Mouse (Mus musculus) embryo, embryonic 11 days (tissue): ENCODE results near the gene Dnmt3l.
"Not testable (repeated sequence)": the region's sequence is repeated elsewhere in the genome, so short reads cannot be mapped to it uniquely, and the experiment has no call there.

Experiments
- DNase-seq: peaks from one replicate; pipeline ENCODE4 v3.0.0-alpha.2; 2015

The Dnmt3l gene

DNA sequence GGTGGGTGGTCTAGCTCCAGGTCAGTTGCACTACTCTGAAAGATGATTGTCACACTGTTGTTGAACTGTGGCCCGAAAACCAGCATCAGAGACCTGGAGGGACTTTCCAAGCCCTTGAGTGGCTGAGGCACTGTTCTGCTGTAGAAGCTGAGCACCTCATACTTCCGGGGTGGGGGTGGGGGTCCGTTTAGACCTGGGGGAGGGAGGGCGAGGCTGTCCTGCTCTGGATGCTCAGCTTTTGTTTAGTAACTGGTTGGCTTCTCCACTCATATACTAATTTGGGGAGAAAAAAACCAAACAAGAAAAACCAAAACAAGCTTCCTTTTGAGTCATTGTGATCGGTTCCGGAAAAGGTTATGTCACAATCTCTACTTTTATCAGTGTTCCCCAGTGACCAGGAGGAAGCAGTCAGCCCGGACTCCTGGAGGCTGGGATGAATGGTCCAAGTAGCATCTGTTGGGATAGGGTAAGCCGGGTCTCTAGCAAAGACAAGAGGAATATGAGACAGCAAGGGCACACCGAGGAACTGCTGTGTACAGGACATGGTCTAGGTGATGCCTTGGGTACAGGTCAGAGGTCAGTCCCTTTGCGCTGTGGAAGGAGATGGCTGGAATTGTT is 44.8 kb downstream of the Dnmt3l start:
- no peak for DNase-seq

DNA sequence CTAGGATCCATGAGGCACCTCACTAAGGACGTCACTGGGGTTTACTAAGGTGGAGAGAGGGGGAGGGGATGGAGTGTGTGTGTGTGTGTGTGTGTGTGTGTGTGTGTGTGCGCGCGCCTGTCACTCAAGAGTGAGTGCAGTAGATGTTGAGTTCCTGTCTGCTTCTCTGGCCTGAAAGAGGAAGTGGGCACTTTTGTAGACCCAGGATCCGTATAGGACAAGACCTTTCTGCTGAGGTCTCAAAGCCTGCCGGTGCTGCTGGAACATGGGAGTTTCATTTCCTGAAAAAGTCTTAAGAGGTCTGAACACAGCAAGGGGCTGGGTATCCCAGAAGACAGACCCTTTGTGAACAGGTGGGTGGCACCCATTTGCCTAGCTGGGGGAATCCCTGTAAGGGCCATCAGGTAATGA is 45.4 kb downstream of the Dnmt3l start:
- no peak for DNase-seq

DNA sequence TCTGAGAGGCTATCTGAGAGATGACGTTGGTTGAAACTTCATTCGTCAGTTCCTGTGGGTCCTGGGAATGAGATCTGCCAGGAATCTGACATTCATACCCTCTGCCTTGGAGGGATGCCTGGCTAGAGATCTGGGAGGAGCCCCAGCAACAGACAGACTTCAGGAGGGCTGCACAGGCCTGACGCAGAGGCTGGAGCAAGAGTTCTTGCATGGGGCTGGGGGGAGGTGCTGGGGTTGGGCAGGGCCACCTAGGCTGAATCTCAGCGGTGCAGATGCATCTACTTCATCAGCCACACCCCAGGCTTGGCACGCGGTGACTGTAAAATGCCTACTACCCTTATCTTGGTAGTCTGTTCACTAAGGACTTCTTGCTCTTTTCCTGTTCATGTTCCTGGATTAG is 48.5 kb downstream of the Dnmt3l start:
- DNase-seq, result no peak

DNA sequence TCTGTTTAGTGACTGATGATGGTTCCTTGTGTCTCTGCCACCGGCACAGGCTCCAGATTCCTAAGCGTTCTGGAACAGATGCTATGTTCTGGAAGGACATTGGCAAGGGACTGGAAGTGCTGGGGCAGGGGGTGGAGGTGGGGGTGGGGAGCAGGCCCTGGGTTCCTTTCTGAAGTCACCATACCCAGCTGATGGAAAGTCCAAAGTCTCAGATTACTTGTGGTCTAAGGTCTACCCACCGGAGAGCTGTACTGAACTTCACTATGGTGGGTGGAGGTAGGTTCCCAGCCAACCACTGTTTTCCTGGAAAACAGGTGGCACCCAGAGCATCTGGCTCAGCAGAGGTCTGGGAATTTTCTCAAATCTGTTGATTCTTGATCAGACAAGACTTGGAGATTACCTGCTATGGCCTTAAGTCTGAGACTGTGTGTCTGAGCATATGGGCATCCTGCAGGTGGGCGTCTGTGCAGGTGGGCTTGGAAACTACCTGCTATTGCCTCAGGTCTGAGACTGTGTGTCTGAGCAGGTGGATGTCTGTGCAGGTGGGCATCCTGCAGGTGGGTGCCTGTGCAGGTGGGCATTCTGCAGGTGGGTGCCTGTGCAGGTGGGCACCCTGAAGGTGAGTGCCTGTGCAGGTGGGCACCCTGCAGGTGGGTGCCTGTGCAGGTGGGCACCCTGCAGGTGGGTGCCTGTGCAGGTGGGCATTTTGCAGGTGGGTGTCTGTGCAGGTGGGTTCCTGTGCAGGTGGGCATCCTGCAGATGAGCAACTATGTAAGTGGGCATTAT is 49.2 kb downstream of the Dnmt3l start:
- DNase-seq, result no peak

GRCm38 (mm10) chr10:78091865-78092724 is 50.3 kb downstream of the Dnmt3l start:
- DNase-seq, result no peak

- DNase-seq, result no peak
These were observed 50.9 kb downstream of the Dnmt3l start for GRCm38 (mm10) chr10:78092725-78093029.

DNA sequence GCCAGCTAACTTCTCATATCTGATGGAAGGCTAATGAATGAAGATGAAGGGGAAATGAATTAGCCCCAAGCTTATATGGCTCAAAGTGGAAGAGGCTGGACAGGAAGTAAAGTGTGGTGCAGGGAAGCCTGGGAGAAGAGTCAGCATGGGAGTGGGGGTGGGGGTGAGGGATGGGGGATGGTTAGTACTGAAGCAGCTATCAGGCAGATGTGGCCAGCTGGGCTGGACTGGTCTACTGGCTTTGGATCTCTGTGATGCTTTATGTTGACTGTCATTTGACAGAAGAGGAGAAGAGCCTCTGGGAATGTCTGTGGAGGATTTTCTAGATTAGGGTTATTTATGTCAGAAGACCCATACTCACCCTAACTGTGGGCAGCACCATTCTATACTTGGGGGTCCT is 53.5 kb downstream of the Dnmt3l start:
- DNase-seq, result no peak

GRCm38 (mm10) chr10:78095954-78096931 is 54.5 kb downstream of the Dnmt3l start:
- DNase-seq, result no peak

DNA sequence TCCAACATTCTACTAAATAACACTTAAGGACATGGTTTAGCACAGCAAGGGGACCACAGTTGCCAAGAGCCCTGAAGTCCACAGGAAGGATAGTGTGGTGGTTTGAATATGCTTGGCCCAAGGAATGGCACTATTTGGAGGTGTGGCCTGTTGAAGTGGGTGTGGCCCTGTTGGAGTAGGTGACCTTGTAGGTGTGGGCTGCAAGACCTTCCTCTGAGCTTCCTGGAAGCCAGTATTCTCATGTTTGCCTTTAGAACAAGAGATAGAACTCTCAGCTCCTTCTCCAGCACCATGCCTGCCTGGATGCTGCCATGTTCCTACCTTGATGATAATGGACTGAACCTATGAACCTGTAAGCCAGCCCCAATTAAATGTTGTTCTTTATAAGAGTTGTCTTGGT is 58.1 kb downstream of the Dnmt3l start:
- DNase-seq, result not testable (repeated sequence)

DNA sequence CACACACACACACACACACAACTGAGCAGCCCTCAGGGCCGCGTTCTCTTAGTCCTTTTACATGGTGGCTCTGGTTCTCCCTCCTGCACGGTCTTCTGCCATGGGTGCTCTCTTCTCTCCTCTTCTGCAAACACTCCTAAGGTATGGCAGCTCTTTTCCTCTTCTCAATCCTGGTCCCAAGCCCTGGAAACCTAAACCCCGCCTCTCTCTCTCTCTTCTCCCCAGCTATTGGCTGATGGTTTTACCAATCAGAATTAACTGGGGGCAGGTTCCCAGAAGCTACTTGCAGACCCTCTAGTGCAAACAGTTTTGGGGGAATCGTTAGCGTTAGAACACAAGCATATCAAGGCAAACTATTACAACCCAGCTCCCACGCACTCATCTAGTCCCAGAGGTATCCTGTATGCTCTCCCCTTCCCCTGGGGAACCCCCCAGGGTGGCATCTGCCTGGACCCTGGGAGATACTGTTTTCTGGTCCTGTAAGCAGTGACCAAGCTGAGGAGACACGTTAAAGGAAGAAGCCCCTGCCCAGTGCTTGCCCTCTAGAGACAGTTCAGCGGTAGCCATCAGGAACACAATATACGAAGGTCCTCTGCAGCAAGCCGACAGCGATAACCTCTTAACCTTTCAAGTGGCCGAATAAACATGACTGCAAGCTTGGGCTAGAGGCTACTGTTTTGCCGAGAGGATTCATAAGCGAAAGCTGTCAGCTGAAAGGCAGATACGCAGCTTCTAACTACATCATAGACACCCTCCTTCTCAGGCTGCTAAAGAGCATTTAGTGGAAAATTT is 59.4 kb downstream of the Dnmt3l start:
- DNase-seq, result peak; percentile 67

DNA sequence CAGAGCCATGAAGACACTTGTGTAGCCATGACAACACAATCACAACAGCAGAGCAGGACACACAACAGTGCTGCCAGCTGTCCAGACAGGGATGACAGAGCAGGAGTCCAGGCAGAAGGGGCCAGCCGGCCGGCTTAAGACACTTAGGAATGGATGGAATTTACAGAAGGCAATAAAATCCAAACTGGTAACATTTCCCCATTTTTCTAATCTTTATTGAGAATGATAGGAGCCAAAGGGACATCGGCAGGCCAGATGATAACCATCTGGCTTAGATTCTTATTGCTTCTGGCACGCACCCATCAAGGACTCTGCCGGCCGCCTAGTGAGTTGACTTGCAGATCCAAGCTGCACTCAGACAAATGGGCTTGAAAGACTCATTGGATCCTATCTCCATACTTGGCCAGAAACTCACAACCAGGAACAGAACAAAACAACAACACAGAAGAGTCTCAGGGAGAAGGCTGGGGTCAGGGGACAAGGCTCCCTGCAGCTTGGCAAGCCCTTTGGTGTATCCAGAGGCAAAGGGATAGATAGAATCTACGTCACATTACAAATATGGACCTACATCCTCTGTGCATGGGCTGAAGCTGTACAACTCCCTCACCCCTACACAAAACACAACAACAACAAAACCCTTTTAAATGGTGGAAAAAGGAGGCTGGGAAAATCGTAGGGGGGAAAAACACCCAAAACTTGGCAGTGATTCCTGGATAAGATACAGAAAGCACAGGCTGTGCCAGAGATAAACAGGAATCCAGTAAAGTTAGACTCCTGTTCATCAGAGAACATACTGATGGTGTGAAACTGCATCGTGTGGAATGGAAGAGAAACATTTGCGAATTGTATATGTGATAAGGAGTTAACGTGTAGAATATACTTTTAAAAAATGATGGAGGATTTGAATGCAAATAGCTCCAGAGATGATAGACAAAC is 63.1 kb downstream of the Dnmt3l start:
- DNase-seq, result no peak

- no peak for DNase-seq
These were observed 63.8 kb downstream of the Dnmt3l start for GRCm38 (mm10) chr10:78105548-78105947.
